Mouse (Mus musculus): ENCODE measurements around the gene Nim1k. TPM values are rescaled to one million over a fixed set of nuclear protein-coding genes. Genes with fewer than 3 reads are reported as not detected.
"Not testable (repeated sequence)": the region's sequence is repeated elsewhere in the genome, so short reads cannot be mapped to it uniquely, and the experiment has no call there.

The Nim1k gene
- polyA plus RNA-seq, 1 experiment: 5.5 TPM

DNA sequence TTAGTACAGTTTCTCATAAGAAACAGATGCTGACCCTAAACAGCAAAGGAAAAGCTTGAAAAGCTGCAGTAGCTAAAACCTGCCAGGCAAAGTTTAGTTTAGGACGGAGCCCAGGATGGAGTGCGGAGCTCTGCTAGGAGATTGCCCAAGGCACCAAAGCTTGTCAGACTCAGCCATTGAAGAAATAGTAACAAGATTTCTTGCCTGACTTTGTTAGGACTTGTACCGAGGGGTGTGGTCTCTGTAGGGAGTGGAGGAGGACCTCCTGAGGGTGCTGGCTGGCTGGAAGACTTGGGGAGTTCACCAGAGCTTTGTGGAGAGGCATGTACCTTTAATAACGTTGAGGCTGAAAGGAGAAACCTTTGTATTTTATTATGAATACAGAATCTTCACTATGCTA is 60.0 kb downstream of the Nim1k start:
- no peaks in the 10 kb centered on the region for H3K27me3 ChIP-seq (ENCODE audit: control insufficient read depth, insufficient read depth, low read length)

DNA sequence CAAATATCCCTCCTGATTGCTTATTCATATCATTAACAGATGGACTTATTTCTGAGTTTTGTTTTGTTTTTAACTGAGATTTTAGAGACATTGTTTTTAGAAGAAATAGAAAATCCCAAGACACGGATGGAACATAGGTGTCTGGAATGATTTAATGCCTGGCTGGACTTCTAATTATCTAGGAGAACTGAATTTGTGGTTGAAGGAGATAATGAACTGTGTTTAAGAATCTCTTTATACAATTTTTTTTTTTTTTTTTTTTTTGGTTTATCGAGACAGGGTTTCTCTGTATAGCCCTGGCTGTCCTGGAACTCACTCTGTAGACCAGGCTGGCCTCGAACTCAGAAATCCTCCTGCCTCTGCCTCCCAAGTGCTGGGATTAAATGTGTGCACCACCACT is 63.7 kb downstream of the Nim1k start:
- H3K4me1 ChIP-seq (replicated peaks; ENCODE audit: control insufficient read depth, insufficient read depth, low read length); H3K4me3 ChIP-seq (ENCODE audit: control insufficient read depth, insufficient read depth, low read length); H3K27me3 ChIP-seq (ENCODE audit: control insufficient read depth, insufficient read depth, low read length); DNase-seq; H3K36me3 ChIP-seq (ENCODE audit: control insufficient read depth, insufficient read depth, low read length); H3K27ac ChIP-seq (ENCODE audit: control insufficient read depth, insufficient read depth, low read length): not testable (repeated sequence)
- WGBS: 90% methylated on average over 3 of the region's 3 CpGs

More for the DNA sequence above, 60.0 kb downstream of the Nim1k start:
- WGBS: 90% methylated on average over 4 of the region's 4 CpGs
- no peak for DNase-seq
- H3K27ac ChIP-seq (ENCODE audit: control insufficient read depth, insufficient read depth, low read length): no peak overlapping the region
- H3K36me3 ChIP-seq (ENCODE audit: control insufficient read depth, insufficient read depth, low read length): peaks cover 8% of the 10 kb centered on the region
- peaks cover 7% of the 10 kb centered on the region for H3K4me1 ChIP-seq (replicated peaks; ENCODE audit: control insufficient read depth, insufficient read depth, low read length)
- no peak overlapping the region for H3K4me3 ChIP-seq (ENCODE audit: control insufficient read depth, insufficient read depth, low read length)
- TF ChIP-seq POLR2A (IDR thresholded peaks at IDR 0.05; ENCODE audit: control insufficient read depth, extremely low read depth, insufficient read depth, low read length, poor library complexity): no peak
- TF ChIP-seq CTCF (IDR thresholded peaks at IDR 0.05; ENCODE audit: borderline replicate concordance, control insufficient read depth, extremely low read depth, insufficient read depth, low read length, poor library complexity): no peak

DNA sequence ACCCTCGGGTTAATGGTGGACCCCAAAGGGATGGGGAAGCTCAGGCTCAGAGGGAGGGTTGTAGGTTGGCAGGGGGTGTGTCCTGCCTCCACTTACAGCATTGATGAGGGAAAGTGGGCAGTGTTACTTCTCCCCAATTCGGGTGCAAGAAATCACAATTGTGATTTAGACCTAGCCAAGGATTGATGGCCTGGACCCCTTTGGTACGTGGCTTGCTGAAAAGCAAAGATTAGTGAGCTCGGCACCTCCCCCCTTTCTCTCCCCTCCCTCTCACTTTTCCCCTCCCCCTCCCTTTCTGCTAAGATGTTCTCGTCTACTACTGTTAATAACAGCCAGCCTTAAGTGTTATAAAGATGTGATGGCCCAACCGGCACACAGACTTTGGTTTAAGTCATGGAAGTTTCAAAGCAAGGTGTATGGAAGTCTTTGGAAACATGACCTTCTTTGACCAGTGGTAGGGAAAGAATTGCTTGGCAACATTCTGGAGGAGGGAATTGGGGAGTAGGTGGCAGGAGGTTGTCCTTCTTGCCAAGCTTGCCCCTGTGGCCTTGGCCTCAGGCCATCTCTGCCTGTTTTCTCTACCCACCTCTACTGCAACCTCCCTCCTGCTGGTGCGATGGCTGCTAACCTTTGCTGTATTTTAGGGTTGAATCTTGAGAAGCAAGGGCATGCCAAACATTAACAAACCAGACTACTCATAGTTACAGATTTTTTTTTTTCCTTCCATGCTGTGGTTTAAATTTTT is 64.6 kb downstream of the Nim1k start:
- H3K4me3 ChIP-seq (ENCODE audit: control insufficient read depth, insufficient read depth, low read length): peak overlapping the region; percentile 84
- peaks cover 7% of the 10 kb centered on the region for H3K4me1 ChIP-seq (replicated peaks; ENCODE audit: control insufficient read depth, insufficient read depth, low read length)
- no peak overlapping the region for H3K27ac ChIP-seq (ENCODE audit: control insufficient read depth, insufficient read depth, low read length)
- H3K27me3 ChIP-seq (ENCODE audit: control insufficient read depth, insufficient read depth, low read length): no peaks in the 10 kb centered on the region
- TF ChIP-seq CTCF (IDR thresholded peaks at IDR 0.05; ENCODE audit: borderline replicate concordance, control insufficient read depth, extremely low read depth, insufficient read depth, low read length, poor library complexity) (no peak), POLR2A (IDR thresholded peaks at IDR 0.05; ENCODE audit: control insufficient read depth, extremely low read depth, insufficient read depth, low read length, poor library complexity) (no peak)
- no peaks in the 10 kb centered on the region for H3K36me3 ChIP-seq (ENCODE audit: control insufficient read depth, insufficient read depth, low read length)
- 12% methylated on average over 7 of the region's 7 CpGs for WGBS
- DNase-seq: no peak

DNA sequence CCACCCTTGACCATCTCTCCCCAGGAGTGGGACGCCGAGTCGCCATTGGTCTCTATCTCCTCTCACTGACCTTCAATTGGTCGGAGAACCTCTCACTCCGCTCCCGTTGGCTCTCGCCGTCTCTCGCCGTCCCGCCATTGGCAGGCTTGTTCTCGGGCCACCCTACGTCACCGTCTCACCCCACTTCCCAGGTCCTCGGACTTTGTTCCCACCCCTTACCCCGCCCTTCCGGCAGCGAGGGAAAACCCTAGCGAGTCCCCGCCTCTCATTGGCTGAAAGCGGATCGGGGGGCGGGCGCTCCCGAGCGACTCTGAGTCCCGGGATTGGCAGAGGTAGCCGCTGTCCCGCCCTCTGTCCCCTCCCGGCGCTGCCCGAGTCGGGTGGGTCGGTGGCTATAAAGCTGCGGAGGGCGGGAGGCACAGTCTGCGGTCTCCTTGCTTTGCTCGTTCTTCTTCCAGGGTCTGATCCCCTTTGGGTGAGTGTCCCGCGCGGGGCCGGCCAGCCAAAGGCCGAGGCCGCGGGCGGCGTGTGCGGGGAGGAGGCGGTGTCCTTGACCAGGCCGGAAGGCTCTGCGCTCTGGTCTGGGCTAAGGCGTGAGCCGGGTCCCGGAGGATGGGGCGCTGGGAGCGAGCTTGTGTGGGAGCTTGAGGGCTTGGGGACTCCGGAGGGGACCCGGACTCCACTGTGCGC is 65.5 kb downstream of the Nim1k start, which contains the start of gene Hmgcs1:
Hmgcs1 (plus strand) TSS at position 341 of the 690 bp plus-strand sequence.
- TF ChIP-seq POLR2A (IDR thresholded peaks at IDR 0.05; ENCODE audit: control insufficient read depth, extremely low read depth, insufficient read depth, low read length, poor library complexity) (peak; percentile 77; the same call in 1 of the 2 replicates), CTCF (IDR thresholded peaks at IDR 0.05; ENCODE audit: borderline replicate concordance, control insufficient read depth, extremely low read depth, insufficient read depth, low read length, poor library complexity) (peak; percentile 39; the same call in 1 of the 2 replicates)
- DNase-seq: peak; percentile 97
- H3K27me3 ChIP-seq (ENCODE audit: control insufficient read depth, insufficient read depth, low read length): no peaks in the 10 kb centered on the region
- peaks cover 7% of the 10 kb centered on the region for H3K4me1 ChIP-seq (replicated peaks; ENCODE audit: control insufficient read depth, insufficient read depth, low read length)
- H3K27ac ChIP-seq (ENCODE audit: control insufficient read depth, insufficient read depth, low read length): peak within 1 kb of the TSS; percentile 39
- H3K4me3 ChIP-seq (ENCODE audit: control insufficient read depth, insufficient read depth, low read length): peak within 1 kb of the TSS; percentile 84
- WGBS: under 1% methylated on average over 59 of the region's 59 CpGs
- H3K36me3 ChIP-seq (ENCODE audit: control insufficient read depth, insufficient read depth, low read length): no peaks in the 10 kb centered on the region

DNA sequence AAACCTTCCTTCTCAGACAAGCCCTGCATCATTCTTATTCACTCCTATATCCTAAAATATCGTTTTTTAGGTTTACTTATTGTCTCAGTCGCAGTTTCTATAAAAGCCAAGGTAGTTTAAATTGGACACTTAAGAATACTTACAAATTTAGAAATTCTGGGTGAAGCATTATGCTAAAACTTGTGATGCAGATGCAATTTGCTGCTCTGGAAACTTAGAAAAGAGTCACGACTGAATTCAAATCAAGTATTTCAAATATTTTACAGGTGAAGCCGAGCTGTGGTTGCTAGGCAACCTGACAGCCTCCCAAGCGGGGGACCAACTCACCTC is 66.0 kb downstream of the Nim1k start:
- TF ChIP-seq POLR2A (IDR thresholded peaks at IDR 0.05; ENCODE audit: control insufficient read depth, extremely low read depth, insufficient read depth, low read length, poor library complexity) (no peak), CTCF (IDR thresholded peaks at IDR 0.05; ENCODE audit: borderline replicate concordance, control insufficient read depth, extremely low read depth, insufficient read depth, low read length, poor library complexity) (no peak)
- no peaks in the 10 kb centered on the region for H3K36me3 ChIP-seq (ENCODE audit: control insufficient read depth, insufficient read depth, low read length)
- no peaks in the 10 kb centered on the region for H3K27me3 ChIP-seq (ENCODE audit: control insufficient read depth, insufficient read depth, low read length)
- DNase-seq: no peak
- peak overlapping the region; percentile 52 for H3K4me3 ChIP-seq (ENCODE audit: control insufficient read depth, insufficient read depth, low read length)
- peaks cover 7% of the 10 kb centered on the region for H3K4me1 ChIP-seq (replicated peaks; ENCODE audit: control insufficient read depth, insufficient read depth, low read length)
- no peak overlapping the region for H3K27ac ChIP-seq (ENCODE audit: control insufficient read depth, insufficient read depth, low read length)
- WGBS: 8% methylated on average over 5 of the region's 5 CpGs

DNA sequence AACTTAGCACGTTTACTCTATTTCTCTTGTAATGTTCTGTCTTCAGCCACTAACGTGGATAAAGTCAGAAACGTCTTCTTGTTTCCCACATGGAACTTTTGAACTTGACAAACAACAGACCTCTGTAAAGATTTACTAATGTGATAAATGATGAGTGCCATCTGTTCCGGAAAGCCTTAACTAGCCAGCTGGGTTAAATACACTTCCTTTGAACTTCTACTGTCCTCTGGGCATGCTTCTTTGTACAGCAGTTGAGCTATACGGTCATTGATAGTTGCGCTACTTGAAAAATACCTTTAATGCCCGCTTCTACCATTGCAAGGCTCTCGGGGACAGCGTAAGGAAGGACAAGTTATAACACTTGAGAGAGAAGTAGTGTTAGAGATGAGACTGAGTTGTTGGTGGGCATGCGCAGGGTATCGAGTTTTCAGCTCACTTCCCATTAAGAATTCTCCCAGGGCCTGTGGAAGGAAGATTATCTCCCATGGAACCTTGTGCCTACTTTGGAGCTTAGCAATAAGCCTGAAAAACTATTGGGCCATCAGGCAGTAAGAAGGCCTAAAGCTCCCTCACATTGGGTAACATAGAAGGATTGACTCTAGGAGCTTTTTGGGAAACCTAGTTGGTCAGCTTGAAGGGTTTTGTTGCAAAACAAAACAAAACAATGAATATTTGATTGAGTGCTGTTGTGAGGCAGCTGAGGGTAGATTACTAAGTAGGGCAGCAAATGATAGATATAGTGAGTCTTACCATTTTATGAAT is 71.1 kb downstream of the Nim1k start:
- no peak overlapping the region for H3K4me3 ChIP-seq (ENCODE audit: control insufficient read depth, insufficient read depth, low read length)
- no peaks in the 10 kb centered on the region for H3K36me3 ChIP-seq (ENCODE audit: control insufficient read depth, insufficient read depth, low read length)
- H3K4me1 ChIP-seq (replicated peaks; ENCODE audit: control insufficient read depth, insufficient read depth, low read length): peaks cover 7% of the 10 kb centered on the region
- TF ChIP-seq POLR2A (IDR thresholded peaks at IDR 0.05; ENCODE audit: control insufficient read depth, extremely low read depth, insufficient read depth, low read length, poor library complexity) (no peak), CTCF (IDR thresholded peaks at IDR 0.05; ENCODE audit: borderline replicate concordance, control insufficient read depth, extremely low read depth, insufficient read depth, low read length, poor library complexity) (no peak)
- H3K27ac ChIP-seq (ENCODE audit: control insufficient read depth, insufficient read depth, low read length): no peak overlapping the region
- WGBS: 89% methylated on average over 11 of the region's 11 CpGs
- H3K27me3 ChIP-seq (ENCODE audit: control insufficient read depth, insufficient read depth, low read length): no peaks in the 10 kb centered on the region
- DNase-seq: no peak

Data from thymus, adult 2 months (tissue).